Mouse (Mus musculus) testis, adult 2 months (tissue): ENCODE data around the gene Olfr1325. TPM values are rescaled to one million over a fixed set of nuclear protein-coding genes. Genes with fewer than 3 reads are reported as not detected.
"Not testable (repeated sequence)": the region's sequence is repeated elsewhere in the genome, so short reads cannot be mapped to it uniquely, and the experiment has no call there.

ENCODE experiments used
- H3K27ac ChIP-seq: fragments of 200-500 bp; 2 replicates; pipeline ENCODE4 v1.5.1; 2012; ENCODE audit warnings: low read depth, low read length; ENCODE audit not compliant: control insufficient read depth, insufficient read depth
- H3K27me3 ChIP-seq: fragments of 200-500 bp; 2 replicates; pipeline ENCODE4 v1.6.1; 2012; ENCODE audit warnings: mild to moderate bottlenecking, low read length, moderate library complexity; ENCODE audit not compliant: control insufficient read depth, insufficient read depth
- H3K36me3 ChIP-seq: fragments of 200-500 bp; 2 replicates; pipeline ENCODE4 v1.6.1; 2012; ENCODE audit warnings: mild to moderate bottlenecking, low read length; ENCODE audit not compliant: control insufficient read depth, insufficient read depth
- H3K4me1 ChIP-seq: fragments of 200-500 bp; 2 replicates; pipeline ENCODE4 v1.6.1; 2012; ENCODE audit warnings: low read length; ENCODE audit not compliant: control insufficient read depth, insufficient read depth
- H3K4me3 ChIP-seq: fragments of 200-500 bp; 2 replicates; pipeline ENCODE4 v1.5.1; 2012; ENCODE audit warnings: low read depth, mild to moderate bottlenecking, low read length, moderate library complexity, mixed read lengths; ENCODE audit not compliant: control insufficient read depth
- CTCF ChIP-seq: fragments of 200-500 bp; IDR thresholded peaks from 2 replicates; pipeline ENCODE4 v1.5.1; 2012; ENCODE audit warnings: low read depth, mild to moderate bottlenecking, inconsistent platforms, low read length, moderate library complexity; ENCODE audit not compliant: control insufficient read depth, insufficient read depth, insufficient replicate concordance
- POLR2A ChIP-seq: fragments of 200-500 bp; IDR thresholded peaks from 2 replicates; pipeline ENCODE4 v1.6.1; 2012; ENCODE audit warnings: low read depth, mild to moderate bottlenecking, inconsistent platforms, low read length, moderate library complexity; ENCODE audit not compliant: control insufficient read depth
- polyA plus RNA-seq: library from polyadenylated mRNA; depleted of rRNA; stranded (reverse); fragments of >200 nt; gene quantifications from 2 replicates; pipeline ENCODE4 v1.2.3, GENCODE M21; 2012; rRNA removed

Olfr1325 gene
- polyA plus RNA-seq: not detected in 2 replicates

GRCm38 (mm10) chrX:74592379-74592778 is at the start of gene Olfr1325:
Olfr1325 (plus strand) TSS chrX:74592679.
- Histone ChIP-seq H3K4me3 (no peak within 1 kb of the TSS), H3K36me3 (no peaks in the 10 kb centered on the region), H3K27ac (no peak within 1 kb of the TSS), H3K4me1 (no peaks in the 10 kb centered on the region), H3K27me3 (no peaks in the 10 kb centered on the region)
- TF ChIP-seq CTCF: no peak
- TF ChIP-seq POLR2A: no peak

- no peak within 1 kb of the TSS for H3K27ac ChIP-seq
- no peak within 1 kb of the TSS for H3K4me3 ChIP-seq
- TF ChIP-seq CTCF (no peak), POLR2A (no peak)
- H3K27me3 ChIP-seq: no peaks in the 10 kb centered on the region
- no peaks in the 10 kb centered on the region for H3K36me3 ChIP-seq
- no peaks in the 10 kb centered on the region for H3K4me1 ChIP-seq
Observed at GRCm38 (mm10) chrX:74574788-74575187, 17.7 kb upstream of the Olfr1325 start, which contains the start of gene Olfr1326-ps1. Olfr1326-ps1 (minus strand) TSS chrX:74574888.

- H3K36me3 ChIP-seq, H3K4me1 ChIP-seq, H3K27me3 ChIP-seq, H3K4me3 ChIP-seq, H3K27ac ChIP-seq: not testable (repeated sequence)
Observed at GRCm38 (mm10) chrX:74645466-74646323, 53.2 kb downstream of the Olfr1325 start, which contains the start of gene Gm5640. Gm5640 (minus strand) TSS chrX:74645635.

- not testable (repeated sequence) for H3K4me3 ChIP-seq, H3K4me1 ChIP-seq, H3K36me3 ChIP-seq, H3K27me3 ChIP-seq, H3K27ac ChIP-seq
Observed at GRCm38 (mm10) chrX:74646393-74646792, 53.9 kb downstream of the Olfr1325 start.

Other genes with a start within 250 kb of the Olfr1325 start
- gene Lage3, start 239.1 kb upstream of the Olfr1325 start, polyA plus RNA-seq: 7.0 and 7.3 TPM in 2 replicates
- gene Ubl4a, start 219.5 kb upstream of the Olfr1325 start, polyA plus RNA-seq: 11.5 and 13.2 TPM in 2 replicates
- gene Slc10a3, start 219.3 kb upstream of the Olfr1325 start, polyA plus RNA-seq: 6.2 and 9.0 TPM in 2 replicates
- gene Fam3a, start 199.4 kb upstream of the Olfr1325 start, polyA plus RNA-seq: 5.6 and 6.5 TPM in 2 replicates
- gene Ikbkg, start 199.4 kb upstream of the Olfr1325 start, polyA plus RNA-seq: 2.1 and 2.9 TPM in 2 replicates
- 6.9 and 7.7 TPM in 2 replicates for gene G6pdx, start 163.5 kb upstream of the Olfr1325 start, polyA plus RNA-seq
- 26.3 and 26.6 TPM in 2 replicates for gene Gm6880, start 111.3 kb upstream of the Olfr1325 start, polyA plus RNA-seq
- not detected in 2 replicates for gene Olfr1326-ps1, start 17.8 kb upstream of the Olfr1325 start, polyA plus RNA-seq
- gene Gm5640, start 53.0 kb downstream of the Olfr1325 start, polyA plus RNA-seq: 1.3 and 2.0 TPM in 2 replicates
- gene Gm6890, start 148.2 kb downstream of the Olfr1325 start, polyA plus RNA-seq: 8.8 and 10.8 TPM in 2 replicates
- gene Gm5936, start 244.5 kb downstream of the Olfr1325 start, polyA plus RNA-seq: 2.9 and 3.8 TPM in 2 replicates